Mouse (Mus musculus) T-cell, adult 66 days (primary cell): ENCODE results near the gene Col4a2. TPM values are rescaled to one million over a fixed set of nuclear protein-coding genes. Genes with fewer than 3 reads are reported as not detected.

Experiments
- total RNA-seq, 2 experiments: library from RNA; stranded (reverse); gene quantifications; 3 replicates in 1 of 2; 4 replicates in 1 of 2; pipeline ENCODE4 v1.2.4; 2023

Gene Col4a2
- total RNA-seq, result not detected

GRCm38 (mm10) chr8:11312349-11313175 is at the start of gene Col4a2, which contains the start of gene Col4a1:
Gene Col4a2 (plus strand): TSS chr8:11312805.
Gene Col4a1 (minus strand): TSS chr8:11312826.

GRCm38 (mm10) chr8:11477811-11478761 is 165.5 kb downstream of the Col4a2 start, which contains the start of gene Rab20:
Gene Rab20 (minus strand): TSS chr8:11478710.

GRCm38 (mm10) chr8:11497017-11497990 is 184.7 kb downstream of the Col4a2 start, which contains the start of gene Naxd:
Gene Naxd (plus strand): TSS chr8:11497506.

Other genes starting within 250 kb of the Col4a2 start
- not detected for gene Col4a1, start within 50 bp of the Col4a2 start, total RNA-seq
- gene Rab20, start 165.9 kb downstream of the Col4a2 start, total RNA-seq, result 1 to 10 TPM; 6.6 to 7.4 TPM
- 10 to 100 TPM; 39.7 to 41.7 TPM for gene Naxd, start 184.7 kb downstream of the Col4a2 start, total RNA-seq
- gene Cars2, start 238.0 kb downstream of the Col4a2 start, total RNA-seq, result 10 to 100 TPM; 35.4 to 36.4 TPM
- 10 to 100 TPM; 62.8 to 69.1 TPM for gene Ing1, start 242.8 kb downstream of the Col4a2 start, total RNA-seq